Mouse (Mus musculus) retina, postnatal 7 days (tissue): ENCODE data around the gene Lrmda.
A peak's percentile ranks its signal among the peaks of the same experiment; 100 is the strongest.

Source experiments
- DNase-seq: peaks from one replicate; pipeline ENCODE4 v3.0.0-alpha.2; 2012; ENCODE audit warnings: low read depth, low spot score

Lrmda gene

DNA sequence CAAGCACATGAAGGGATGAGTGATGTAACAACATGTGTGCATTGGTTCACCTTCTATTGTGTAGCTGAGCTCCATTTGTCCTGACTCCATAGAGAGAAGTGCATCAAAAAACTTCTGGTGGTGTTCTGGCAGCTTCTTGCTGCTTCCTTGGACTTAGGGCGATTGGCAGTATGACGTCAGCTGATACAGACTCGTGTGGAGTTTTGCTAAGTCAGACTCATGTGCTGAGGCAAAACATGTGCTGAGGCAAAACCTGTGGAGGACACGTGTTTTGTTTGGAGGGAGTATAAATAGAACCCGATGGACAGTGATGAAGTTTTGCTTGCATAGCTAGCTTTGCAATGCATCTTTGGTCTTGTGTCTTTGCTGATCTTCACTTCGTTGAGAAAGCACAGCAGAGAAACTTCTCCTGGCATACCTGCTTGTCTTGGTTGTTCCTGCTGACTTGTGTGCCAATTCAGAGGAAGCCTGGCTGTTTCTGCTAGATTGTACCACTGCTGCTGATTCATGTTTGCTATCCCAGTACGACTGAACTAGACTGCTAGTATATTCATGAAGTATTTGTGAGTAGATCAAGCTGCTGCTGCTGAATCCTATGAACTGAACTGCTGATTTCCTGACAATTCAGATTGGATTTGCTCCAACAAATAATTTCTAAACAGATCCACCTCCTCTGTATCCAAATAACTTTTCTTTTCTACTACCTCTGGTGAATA is 208.9 kb downstream of the Lrmda start:
- DNase-seq: no peak

DNA sequence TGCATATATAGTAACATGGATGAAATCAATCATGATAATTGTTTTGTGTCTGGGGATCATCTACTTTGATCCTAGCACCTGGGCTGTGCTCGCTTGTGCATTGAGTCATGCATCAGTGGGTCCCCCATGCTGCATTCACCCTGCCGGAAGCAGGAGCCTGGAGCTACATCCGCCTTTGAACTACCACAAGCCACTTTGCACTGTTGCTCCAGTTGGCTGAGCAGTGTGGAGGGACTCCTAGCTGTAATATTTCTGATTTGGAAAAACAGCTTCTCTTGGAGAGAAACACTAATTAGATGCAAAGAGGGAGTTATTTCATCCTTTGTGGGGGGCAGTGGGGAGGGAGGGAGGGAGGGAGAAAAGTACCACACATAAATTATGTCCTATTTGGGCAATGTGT is 220.8 kb downstream of the Lrmda start:
- DNase-seq: no peak

DNA sequence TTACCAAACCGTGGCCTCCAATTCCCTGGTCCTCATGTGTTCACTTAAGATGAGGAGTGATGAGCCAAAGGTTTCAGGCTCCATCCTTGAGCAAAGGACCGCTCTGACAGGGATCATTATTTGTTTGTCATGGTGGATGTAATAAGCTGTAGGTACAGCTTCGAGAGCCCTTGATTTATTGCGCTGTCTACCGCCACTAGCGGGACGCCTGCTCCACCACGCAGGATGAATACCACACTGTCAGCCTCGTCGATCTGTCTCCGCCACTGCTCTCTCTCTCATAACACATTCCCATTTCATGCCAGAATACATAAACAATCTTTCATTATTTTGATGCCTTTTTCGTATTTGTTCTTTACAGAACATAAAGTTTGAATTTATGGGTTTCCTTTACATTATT is 235.9 kb downstream of the Lrmda start:
- DNase-seq: no peak

DNA sequence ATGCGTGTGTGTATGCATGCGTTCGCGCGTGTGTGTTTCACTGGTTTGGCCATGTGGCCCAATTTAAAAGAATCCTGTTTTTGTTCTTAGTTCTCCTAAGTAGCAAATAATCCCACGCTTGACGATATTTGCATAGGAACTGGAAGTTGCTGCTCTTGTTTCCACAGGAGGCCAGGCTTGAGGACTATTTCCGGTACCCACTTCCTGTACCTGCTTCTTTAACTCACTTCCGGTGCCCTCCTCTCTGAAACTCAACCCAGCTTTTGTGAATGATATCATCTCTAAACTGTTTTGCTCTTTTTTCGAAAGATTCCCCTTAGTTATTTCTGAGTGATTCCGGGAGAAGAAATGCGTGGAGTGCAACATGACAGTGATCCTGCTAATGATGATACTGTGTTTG is 236.8 kb downstream of the Lrmda start:
- DNase-seq: no peak

DNA sequence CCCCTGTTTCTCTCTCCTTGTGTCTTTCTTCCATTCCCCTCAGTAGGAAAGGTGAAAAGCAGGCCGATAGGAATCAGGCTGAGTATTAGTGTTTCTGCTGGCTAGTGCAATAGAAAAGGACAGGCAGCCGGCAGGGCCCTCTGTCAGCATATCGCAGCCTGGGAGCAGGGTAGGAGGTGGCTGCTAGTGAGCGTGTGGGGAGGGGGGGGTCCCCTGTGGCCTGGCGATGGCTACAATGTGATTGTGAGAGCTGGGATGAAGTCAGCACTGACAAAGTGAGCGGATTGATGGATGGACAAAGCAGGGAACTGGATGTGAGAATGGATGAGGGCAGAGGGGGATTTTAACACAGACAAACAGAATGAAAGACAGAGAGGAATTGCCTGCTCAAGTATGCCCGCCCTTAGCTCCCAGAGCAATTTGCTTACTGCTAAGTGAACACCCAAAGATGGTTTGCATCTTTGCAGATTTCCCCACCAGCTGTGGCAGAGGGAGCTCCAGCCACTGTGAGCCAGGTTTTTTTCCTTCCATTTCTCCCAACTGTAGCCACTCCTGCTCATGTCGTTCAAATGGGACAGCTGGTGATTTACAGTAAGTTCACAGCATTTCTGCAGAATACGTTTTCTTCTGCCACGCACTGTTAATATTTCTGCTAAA is 240.0 kb downstream of the Lrmda start:
- no peak for DNase-seq

DNA sequence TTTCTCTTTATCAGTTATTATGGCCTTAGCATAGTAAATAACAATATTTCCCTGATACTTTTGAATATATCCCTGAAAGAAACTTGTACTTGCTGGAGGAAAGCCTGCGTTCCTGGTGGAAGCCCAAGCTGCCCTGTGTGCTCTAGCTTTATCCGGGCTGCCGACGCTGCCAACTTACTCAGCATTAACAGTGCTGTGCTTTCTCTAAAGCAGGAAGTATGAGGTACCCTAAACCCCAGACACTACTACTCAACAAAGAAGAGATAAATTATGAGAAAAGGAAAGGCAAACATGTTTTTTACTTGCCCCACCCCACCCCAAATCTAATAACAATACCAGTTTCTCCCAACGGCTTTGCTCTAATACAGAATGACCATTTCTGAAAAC is 240.5 kb downstream of the Lrmda start:
- DNase-seq: no peak

DNA sequence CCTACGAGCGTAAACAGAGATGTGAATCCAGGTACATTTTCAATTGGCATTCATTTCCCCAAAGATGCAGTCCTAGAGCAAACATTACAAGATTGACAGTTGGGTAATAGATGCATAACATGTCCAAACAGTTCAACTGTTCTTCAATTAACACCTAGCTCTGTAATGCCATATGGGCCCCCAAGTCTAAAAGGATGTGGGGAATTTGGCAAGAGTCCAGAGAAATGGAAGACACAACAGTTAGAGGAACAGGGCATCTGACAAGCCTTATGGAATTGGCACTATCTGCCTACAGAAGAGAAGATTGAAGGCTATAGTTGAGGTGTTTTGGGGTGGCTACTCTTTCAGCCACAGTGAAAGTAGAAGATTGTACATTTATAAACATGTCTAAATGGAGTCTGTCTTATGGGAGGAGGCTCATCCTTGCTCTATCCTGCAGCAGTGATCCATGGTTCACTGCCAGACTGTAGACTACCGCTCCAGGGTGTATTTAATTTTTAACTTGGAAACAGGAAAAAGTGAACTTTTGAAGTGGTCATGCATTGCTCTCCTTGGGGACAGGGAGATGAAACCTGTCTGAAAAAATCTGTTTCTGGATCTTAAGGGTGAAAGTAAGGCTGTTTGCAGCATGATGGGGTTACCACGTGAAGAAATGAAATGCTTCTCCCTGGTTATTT is 245.9 kb downstream of the Lrmda start:
- DNase-seq: no peak

DNA sequence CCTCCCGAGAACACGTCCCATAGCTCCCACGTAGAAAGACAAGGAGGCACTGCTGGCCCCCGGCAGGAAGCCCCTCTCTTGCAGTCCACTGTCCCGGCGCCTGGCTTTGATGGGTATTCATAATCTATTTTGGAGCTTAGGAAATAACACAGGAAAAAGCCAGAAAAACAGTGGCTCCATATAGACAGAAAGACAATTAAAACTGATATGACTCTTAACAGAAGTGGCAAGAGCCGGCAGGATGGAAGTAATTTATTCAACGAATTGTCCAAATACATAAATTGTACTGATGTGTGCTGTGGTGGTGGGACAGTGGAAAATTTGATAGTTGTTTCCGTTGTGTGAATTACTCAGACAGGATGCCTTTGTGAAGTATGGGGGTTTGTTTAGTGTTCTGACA is 250.3 kb downstream of the Lrmda start:
- DNase-seq: no peak

DNA sequence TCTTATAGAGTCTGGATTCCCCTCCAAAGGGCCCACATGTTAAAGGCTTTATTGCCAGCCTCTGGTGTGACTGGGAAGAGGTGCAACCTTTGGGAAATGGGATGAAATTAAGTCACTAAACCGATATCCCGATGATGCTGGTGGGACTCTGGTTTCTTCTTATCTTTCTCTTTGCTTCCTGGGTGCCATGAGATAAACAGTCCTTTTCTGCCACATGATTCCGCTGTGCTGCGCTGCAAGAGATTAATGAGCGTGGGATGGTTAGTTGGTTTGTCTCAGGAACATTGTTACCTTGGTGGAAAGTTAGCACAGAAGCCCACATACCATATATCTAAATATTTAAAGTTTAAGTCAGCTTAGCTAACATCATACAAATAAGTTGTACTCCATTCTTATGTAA is 258.5 kb downstream of the Lrmda start:
- DNase-seq: no peak

DNA sequence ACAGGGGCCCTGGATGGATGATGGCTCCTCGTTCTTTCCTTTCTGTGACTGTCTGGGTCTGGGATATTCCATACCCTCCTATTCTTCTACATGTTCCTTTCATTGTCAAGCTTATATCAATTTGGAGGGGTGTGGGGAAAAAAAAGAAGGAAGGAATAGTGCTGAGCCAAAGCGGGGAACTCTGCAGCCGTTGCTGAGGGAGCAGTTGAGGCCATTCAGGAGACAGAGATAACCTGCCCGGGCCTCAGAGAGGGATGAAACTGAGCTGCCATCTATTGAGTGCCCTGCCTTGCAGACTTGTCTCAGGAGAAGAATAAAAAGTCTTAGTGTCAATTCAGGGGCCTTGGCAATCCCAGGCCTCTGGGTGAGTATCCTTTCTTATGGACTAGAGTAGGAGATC is 260.1 kb downstream of the Lrmda start:
- DNase-seq: no peak

DNA sequence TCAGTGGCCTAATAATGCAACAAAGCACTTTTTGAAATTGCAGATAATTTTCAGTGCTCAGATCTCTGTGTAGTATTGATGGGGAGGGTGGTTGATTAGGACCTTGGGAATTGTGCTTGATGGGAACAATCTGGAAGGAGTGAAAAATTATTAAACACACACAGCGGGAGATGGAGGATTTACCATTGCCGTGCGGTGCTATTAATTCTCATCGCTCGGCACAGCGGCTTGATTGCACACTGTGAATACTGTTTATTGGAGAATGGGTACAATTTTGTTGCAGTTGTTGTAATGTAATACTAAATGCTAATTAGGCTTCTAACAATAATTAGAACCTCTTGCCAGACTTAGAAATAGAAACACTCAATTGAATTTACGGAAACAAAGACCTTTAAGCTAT is 262.1 kb downstream of the Lrmda start:
- DNase-seq: no peak

DNA sequence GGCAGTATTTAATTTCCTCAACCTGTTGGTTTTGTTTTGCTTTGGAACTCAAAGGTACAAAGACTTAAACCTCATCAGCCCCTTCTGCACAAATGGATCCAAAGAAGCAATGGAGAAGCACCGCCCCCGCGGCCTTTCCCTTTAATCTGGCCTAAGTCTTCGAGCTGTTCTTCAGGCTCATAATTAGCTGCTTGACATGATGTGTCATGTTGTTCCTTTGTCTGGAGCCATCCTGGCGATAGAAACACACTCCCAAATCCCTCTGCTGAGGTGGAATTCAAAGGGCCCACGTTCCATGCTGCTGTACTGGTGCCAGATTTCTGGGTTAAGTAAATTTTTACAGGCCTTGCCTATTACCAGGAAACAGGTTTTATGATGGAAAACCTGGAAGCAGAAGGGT is 263.3 kb downstream of the Lrmda start:
- peak; percentile 11 for DNase-seq

DNA sequence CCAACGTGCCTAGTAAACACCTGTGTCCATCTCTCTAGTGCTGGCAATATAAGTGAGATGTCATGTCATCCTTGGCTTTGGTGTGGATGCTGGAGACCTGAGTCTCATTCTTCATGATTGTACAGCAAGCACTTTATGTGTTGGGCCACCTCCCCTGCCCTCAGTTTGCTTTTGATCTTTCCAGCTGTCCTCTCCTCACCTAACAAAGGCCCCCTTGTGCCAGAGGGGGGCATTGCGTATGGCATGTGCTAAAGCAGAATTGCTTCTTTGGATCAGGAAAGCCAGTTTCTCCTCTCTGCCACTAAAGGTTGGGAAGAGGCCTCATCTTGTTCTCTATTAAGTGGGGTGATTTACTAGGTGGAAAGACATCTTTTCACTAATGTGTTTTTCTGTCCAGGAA is 264.2 kb downstream of the Lrmda start:
- no peak for DNase-seq

DNA sequence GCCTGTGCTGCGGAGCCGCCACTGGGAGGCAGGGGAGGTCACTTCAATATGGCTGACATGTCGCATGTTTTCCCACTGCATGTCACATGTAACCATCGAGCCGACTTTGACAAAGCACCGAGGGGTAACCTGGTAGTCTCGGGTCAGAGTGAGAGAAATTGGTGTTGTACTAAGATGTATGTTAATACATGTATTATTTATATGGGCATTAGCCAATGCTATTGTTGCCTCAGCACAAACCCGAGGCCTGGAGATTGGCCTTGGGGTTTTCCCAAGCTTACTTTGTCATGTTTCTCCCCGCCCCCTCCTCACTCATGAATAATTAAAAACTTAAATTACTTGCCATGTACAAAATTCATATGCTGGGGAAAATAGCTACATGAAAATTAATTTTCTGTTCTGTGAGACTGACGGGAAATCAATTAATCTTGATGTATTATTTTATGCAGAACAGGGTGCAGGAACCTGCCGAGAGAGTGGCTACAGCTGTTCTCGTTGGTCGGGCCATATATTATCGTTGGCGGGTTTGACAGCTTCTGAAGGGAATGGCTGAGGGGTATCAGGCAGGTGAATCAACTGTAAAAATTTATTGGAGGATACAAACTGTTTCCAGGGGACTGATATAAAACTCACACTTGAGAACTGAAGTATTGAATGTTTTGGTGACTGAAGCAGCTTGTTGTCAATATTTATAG is 265.5 kb downstream of the Lrmda start:
- no peak for DNase-seq

DNA sequence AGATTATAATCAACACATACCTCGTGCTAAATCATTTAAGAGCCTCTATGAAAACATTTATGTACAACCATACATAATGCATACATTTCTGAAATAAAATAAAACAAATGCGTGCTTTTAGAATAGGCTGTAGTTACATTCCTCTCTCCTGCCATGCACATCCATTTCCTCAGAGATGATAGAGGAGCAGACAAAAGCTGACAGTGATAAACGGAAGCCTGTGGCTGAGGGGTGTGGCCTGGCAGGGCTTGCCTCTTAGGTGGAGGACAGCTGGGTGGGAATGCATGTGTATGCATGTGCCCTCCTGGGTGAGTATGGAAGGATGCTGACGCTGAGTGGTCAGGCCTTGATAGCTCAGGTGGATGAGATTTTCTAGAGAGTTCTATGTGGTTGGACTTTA is 266.3 kb downstream of the Lrmda start:
- DNase-seq: no peak

DNA sequence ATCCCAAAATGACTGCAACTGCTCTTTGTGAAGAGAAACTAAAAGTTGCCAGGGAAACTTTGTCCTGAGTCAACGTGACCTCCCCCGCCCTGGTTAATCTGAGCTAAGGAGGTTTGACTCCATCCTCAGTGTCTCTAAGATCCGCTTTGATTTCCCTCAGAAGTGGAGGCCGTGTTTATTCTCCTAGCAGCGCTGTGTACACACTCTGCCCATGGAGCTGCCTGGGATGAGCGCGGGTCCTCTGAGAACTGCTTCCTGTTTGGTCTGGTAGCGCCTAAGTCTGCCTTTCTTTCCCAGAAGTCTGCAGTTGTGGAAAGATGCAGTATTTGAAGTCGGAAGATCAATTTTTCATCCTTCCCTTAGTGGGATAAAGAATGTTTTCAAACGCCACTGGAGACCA is 268.7 kb downstream of the Lrmda start:
- DNase-seq: no peak

DNA sequence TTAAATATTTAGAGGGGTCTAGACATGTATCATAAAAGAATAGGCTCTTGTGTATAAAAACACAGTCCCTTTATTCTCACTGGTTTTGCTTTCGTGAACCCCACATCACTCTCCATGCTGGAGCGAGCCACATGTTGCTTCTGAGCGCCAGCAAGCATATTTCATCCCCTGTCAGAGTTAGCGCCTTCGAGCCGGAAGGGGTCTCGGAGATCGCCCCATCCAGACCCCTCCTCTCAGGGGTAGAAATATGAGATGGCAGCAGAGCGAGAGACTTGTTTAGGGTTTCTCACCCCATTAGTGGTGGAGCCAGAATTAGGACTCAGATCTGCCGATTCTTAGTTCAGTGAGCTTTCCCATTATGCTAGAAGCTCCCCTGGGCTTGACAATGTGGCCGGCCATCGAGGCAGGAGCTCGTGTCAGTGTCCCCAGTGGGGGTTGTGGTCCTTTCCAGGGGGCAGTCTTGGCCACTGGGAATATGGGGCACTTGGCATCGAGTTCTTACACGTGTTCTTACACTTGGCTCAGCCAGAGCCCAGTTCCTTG is 269.9 kb downstream of the Lrmda start:
- no peak for DNase-seq

DNA sequence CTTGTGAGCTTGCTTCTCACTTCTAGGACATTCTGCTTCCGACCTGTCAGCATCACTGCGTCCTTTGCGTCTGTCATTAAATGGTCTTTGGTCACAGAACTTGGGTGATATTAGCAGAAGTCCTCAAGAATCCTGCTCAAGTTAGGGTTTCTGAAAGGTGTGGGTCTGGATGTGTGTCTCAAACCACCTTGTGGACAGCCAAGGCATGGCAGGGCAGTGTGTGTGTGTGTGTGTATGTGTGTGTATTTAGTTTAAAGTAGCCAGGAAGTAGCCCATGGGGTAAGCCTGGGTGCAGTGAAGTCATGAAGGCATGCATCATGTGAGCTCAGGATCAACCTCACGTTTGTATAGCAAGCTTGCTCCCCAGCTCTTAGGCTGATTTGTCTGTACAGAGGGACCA is 274.9 kb downstream of the Lrmda start:
- DNase-seq: no peak

DNA sequence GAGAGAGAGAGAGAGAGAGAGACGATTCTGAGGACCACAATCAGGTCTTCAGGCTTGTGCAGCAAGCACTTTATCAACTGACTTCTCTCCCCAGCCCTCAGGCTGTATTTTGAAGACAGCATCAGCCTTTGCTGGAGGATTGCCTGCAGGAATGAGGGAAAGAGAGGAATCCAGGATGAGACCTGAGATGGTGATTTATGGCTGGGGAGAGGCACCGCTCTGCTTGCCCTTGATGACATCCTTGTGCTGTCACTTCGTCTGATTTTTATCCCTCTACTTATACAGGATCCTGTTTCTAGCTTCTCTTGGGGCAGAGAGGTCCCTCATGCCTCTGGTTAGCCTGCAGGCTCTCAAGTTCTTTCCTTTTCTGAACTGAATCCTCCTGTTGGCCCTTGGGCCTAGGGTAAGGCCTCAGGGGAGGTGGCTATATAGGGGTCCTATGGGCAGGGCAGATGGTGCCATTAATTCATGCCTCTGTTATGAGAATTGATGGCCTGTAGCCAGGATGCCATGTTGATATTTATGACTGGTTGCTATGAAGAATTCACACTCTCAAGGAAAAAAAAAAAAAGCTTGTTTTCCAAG is 277.2 kb downstream of the Lrmda start:
- DNase-seq: no peak

DNA sequence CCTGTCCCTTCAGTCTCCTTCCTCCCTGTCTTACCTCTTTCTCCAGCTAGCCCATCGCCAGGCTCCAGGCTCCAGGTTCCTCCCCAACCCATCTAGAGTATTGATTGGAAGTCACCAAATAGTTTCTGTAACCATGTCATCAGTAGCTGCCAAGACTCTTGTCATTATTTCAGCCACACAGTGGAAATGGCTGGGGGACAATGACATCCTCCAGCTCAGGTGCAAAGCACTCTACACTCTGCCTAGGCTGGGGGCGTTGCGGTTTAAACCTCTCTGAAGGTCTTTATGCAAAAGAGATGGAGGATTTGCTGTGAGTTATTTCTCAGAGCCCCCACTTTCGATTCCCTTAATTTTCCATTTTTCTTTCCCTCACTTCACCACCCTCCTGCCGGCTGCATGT is 287.2 kb downstream of the Lrmda start:
- no peak for DNase-seq

DNA sequence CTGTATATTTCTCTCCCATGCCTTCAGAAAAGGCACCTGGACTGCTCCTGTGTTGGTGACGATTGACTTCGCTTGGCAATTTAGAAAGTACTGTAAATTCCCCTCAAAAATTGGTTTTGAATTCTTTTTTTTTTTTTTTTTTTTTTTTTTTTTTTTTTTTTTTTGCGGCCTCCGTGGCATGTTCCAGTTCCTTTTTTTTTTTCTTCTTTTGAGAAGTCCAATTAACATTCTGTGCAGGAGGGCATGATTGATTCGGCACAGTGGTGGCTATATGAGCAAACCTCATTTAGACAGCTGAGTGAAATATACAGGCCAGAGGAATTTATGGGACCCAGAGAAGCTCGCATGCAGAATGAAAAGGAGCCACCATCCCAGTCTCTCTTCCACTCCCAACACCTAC is 288.5 kb downstream of the Lrmda start:
- DNase-seq: no peak

DNA sequence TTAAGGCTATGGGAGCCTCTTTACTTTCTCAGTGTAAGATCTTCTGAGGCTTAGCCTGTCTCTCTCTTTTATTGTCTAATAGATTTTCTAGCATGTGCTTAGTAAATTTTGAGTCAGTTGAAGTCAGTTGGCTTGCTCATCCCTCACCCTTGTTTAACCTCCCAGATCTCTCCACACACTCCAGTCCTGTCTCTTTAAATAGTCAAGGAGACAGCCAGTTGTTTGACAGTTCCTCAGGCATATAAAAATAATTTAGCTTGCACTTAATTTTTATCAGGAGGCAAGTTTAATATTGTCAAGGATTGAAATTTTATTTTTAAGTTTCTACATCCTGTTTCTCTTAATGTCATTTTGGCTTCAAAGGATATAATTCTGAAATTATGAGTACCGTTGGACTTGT is 303.5 kb downstream of the Lrmda start:
- DNase-seq: no peak
